Mouse (Mus musculus) embryonic fibroblast, embryonic 13.5 days (primary cell): Measurements from ENCODE around the gene Ephb1.

Source experiments
- CTCF ChIP-seq: IDR thresholded peaks from 2 replicates; pipeline ENCODE4 v1.5.1; 2011; ENCODE audit warnings: mild to moderate bottlenecking, control low read depth, low read length, moderate library complexity, borderline replicate concordance; ENCODE audit not compliant: insufficient read depth
- POLR2A ChIP-seq: IDR thresholded peaks from 2 replicates; pipeline ENCODE4 v1.6.1; 2011; ENCODE audit warnings: low read depth, mild to moderate bottlenecking, control low read depth, low read length, moderate library complexity

DNA sequence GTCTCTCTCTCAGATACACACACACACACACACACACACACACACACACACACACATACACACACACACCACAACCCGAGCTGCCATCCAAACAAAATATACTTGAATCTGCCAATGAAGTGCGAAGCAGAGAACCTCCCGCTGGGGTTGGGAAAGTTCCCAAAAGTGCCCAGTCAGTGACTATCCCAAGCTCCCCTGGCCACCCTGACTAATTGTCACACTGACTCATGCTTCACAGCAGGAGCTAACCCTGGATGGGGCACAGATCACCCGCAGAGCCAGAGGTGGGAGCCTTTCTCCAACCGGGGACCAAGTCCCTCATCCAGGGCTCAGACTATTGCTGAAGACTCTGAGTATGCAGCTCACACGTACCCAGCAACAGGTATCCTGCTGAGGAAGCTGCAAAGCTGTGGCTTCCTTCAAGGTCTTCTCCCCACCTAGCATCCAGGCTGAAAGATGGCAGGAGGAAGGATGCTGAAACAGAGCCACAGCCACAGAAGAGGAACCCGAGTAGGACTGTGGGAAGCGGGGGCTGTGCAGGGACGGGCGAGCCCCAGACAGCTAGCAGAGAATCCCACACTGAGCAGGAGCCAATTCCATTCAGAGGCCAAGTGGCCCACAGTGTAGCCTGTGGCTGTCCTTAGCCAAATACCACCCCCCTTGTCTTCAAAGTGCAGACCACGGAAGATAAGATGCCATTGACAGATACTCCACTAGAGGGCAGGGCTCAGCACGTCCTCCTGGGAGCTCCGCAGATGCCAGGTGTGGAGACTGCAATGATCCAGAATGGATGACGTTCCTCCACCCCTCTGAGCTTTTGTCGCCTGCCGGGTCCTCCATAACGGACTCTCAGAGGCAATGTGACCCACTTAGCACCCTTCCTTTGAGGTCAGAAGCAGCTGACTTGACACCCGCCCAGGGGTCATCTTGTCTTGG lies 48.9 kb upstream of the Ephb1 start:
- TF ChIP-seq CTCF: peak; percentile 62; the same call in 1 of the 2 replicates
- no peak for TF ChIP-seq POLR2A
